Mouse (Mus musculus): ENCODE measurements around the gene Rita1.

GRCm38 (mm10) chr5:120651230-120651629 lies 38.8 kb upstream of the Rita1 start:
- TF ChIP-seq CTCF (IDR thresholded peaks at IDR 0.05; ENCODE audit: control insufficient read depth, insufficient read depth, insufficient replicate concordance, low read depth, low read length) (no peak), POLR2A (IDR thresholded peaks at IDR 0.05; ENCODE audit: control insufficient read depth, low read depth, low read length) (no peak)

Measured in testis, adult 2 months (tissue).